Mouse (Mus musculus) left cerebral cortex, postnatal 14 days (tissue): Measurements from ENCODE around the gene Snd1. TPM values are rescaled to one million over a fixed set of nuclear protein-coding genes. Genes with fewer than 3 reads are reported as not detected.
A peak's percentile ranks its signal among the peaks of the same experiment; 100 is the strongest.

Experiments used
- DNase-seq, 2 experiments: peaks; one replicate each; pipeline ENCODE4 v3.0.0; 2021 to 2022; ENCODE audit warnings: low spot score in 2 of 2, mixed read lengths in 1 of 2
- intact Hi-C: fragments of 180-260 bp; cut with DNase I; formaldehyde crosslinking; loops from one replicate; pipeline ENCODE4 v1.15.1; 2025
- total RNA-seq, 2 experiments: library from RNA; stranded (reverse); gene quantifications; 2 replicates each; pipeline ENCODE4 v1.2.3; 2021

The Snd1 gene
- total RNA-seq, 2 experiments from 2014 or later = 94.8 to 96.9 TPM

DNA sequence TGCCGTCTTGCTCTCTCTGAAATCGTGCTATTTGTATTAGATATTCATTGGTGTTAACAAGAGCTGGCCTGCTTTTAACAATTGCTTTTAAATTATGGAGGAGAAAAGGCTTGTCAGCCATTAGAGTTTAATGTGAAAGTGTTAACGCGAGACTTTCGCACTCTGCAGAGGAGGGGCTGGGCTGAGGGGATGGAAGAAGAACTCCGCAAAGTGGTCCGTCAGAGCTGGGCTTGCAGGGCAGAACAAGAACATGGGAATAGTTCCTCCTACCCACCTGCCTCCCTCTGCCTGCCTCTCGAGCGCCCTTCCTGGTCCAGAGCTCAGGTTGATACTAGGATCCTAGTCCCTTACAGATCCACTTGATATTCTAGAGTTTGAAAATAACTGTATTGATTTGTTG, 472.3 kb downstream of the Snd1 start:
- intact Hi-C loops = no loop called here
- no peak for DNase-seq

GRCm38 (mm10) chr6:28949269-28949668, 474.3 kb downstream of the Snd1 start:
- intact Hi-C loops = loop anchor here (1.0 kb wide), 1 partner anchor 75 kb away; no protein-coding TSS in a partner anchor

DNA sequence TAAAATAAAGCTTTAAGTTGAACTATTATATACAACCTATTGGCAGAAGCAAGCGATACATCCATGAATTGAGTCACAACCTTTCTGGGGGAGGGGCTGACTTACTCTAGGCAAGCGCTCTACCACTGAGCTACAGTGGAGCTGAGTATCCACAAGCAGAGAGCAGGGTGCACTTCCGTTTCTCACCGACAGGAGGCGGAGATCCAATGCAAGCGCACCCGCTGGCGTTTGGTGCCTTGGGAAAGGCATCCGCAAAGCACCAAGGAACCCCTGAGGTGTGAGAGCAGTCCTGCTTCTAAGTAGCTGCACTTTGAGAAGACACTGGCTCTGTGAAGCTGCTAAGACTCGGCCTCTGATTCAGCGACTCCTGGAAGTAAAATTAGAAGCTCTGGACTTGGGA, 480.6 kb downstream of the Snd1 start:
- intact Hi-C loops = no loop called here
- peak; percentile 77 to 79 for DNase-seq

More at GRCm38 (mm10) chr6:28949269-28949668, 474.3 kb downstream of the Snd1 start:
- DNase-seq = peak; percentile 63 to 80

DNA sequence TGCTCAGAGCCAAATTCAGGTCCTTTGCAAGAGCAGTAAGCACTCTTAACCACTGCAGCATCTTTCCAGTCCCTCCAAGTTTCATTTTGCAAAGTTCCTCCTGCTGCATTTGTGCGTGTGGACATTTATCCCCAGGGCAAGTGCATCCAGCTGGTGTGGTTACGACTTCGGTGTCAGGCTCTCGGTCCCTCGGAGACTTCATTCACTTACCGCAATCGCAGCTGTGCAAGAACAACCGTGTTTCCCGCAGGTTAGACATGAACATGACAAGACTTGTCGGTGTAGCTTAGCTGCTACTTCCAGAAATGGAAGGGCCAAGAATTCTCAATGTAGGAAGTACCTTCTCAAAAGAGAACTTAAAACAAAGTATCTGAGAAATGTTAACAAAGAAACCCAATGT, 482.5 kb downstream of the Snd1 start:
- no peak for DNase-seq
- intact Hi-C loops = no loop called here

- DNase-seq = no peak
- intact Hi-C loops = no loop called here
Observed at GRCm38 (mm10) chr6:28963178-28963577, 488.2 kb downstream of the Snd1 start.

GRCm38 (mm10) chr6:28965264-28965663, 490.3 kb downstream of the Snd1 start:
- intact Hi-C loops = no loop called here
- DNase-seq = peak in 1 of 2 experiments; percentile 34

DNA sequence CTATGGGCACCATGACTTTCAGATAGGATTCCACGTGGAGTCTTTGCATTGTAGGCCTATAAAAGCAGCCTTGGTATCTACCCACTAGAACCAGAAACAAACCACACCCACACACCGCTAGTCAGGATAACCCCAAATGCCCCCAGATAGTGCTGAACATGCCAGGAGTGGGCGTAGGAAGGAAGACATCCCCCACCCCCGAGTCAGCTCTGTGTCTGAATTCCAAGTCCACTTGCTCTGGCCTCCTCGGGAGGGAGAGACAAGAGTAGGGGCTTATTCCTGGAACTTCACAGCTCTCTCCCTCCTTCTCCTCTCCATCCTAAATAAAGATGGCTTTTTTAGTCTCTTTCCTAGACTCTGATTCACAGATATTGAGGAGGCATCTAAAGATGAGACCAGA, 494.7 kb downstream of the Snd1 start:
- intact Hi-C loops = no loop called here
- peak; percentile 56 to 58 for DNase-seq

- intact Hi-C loops = no loop called here
- DNase-seq = no peak
Observed at GRCm38 (mm10) chr6:28970711-28971110, 495.8 kb downstream of the Snd1 start.

GRCm38 (mm10) chr6:28974498-28974897, 499.6 kb downstream of the Snd1 start:
- no peak for DNase-seq
- intact Hi-C loops = no loop called here

GRCm38 (mm10) chr6:28975106-28975505, 500.2 kb downstream of the Snd1 start:
- intact Hi-C loops = no loop called here
- peak; percentile 41 to 56 for DNase-seq

DNA sequence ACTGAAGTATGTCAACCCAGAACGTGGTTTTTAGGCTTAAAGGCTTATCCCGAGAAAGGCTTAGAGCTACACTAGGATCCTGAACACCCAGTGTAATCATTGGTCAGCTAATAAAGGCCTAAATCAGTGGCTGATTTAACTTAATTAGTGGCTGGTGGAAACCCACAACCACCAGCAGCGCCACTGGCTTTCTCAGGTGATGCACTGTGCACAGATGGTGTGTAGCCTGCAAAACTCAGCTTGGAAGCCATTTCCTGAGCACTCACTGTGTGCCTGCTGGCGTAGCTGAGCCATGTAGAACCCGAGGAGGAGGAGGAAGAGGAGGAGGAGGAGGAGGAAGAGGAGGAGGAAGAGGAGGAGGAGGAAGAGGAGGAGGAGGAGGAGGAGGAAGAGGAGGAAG, 503.1 kb downstream of the Snd1 start:
- intact Hi-C loops = no loop called here
- DNase-seq = no peak

GRCm38 (mm10) chr6:28978881-28979280, 503.9 kb downstream of the Snd1 start:
- intact Hi-C loops = no loop called here
- no peak for DNase-seq

DNA sequence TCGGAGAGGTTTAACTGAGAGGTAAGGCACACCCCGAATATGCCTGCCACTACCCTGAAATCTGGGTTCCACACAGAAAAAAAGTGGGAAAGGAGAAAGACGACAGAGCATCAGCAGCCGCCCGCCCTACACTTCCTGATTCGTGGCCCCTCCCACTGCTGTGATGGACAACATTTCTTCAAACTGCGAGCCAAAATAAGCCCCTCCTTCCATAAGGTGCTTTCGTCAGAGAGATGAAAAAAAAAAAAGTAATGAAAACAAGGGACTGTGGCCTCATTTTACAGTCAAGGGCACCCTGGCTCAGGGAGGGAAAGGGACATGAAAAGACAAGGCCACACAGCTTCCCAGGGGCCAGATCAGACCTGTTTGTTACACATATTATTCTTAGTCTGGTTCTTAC, 504.6 kb downstream of the Snd1 start:
- no peak for DNase-seq
- intact Hi-C loops = no loop called here

GRCm38 (mm10) chr6:28980219-28980618, 505.3 kb downstream of the Snd1 start:
- intact Hi-C loops = no loop called here
- no peak for DNase-seq

DNA sequence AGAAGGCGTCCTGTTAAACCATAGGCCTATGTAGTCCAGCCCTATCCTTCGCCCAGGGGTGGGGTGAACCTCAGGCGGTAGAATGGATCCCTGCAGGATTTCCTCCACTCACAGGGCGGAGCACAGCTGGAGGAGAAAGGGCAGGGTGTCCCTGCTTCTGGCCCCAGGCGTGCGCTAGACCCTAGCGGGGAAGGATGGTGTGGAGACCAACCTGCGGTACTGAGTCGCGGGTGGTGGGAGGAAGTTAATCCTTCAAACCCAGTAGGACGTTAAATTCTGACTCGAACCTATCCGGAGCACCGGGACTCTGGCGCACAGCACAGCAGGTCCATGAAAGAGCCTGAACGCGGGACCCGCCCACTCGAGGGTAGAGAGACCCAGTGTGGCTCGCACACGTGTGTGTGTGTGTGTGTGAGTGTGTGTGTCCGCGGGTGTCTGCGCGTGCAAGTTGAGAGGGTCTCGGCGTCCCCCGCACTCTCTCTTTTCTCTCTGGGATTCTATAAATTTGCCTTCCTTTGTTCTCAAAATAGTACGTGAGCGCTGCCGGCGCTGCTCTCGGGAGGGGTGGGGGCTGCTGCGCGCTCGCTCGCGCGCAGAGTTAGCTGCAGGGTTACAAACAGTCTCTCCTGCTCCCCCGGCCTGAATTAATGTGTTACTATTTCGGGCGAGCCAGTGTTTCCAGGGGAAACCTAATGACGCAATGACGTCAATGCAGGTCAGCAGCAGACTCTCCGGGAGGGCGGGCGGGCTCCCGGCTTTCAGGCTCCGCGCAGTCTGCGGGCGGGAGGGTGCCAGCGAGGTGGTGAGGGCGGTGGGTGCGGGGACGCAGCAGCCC, 506.0 kb downstream of the Snd1 start:
- DNase-seq = peak; percentile 78 to 85
- intact Hi-C loops = no loop called here

DNA sequence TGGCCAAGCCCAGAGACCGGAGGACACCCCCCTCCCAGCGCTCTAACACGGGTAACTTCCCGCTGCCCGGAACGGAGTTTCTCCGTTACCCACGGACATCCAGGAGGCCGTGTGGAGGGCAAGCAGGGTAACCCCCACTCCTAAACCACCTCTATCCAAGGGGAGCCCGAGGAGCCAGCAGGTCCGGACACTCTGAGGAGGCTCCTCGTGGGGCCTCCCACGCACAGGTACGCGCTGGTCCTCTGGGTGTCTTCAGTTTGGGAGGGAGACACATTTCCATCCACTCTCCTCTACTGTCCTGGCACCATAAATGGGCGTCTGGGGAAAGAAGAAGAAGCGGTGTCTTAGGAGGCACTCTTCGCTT, 506.6 kb downstream of the Snd1 start:
- intact Hi-C loops = no loop called here
- DNase-seq = no peak

GRCm38 (mm10) chr6:28981966-28982701, 507.2 kb downstream of the Snd1 start:
- no peak for DNase-seq
- intact Hi-C loops = no loop called here

- no peak for DNase-seq
- intact Hi-C loops = no loop called here
Observed at GRCm38 (mm10) chr6:28982817-28983216, 507.9 kb downstream of the Snd1 start.
